Mouse (Mus musculus) thymus, adult 2 months (tissue): ENCODE measurements around the gene Zfp36l3. TPM values are rescaled to one million over a fixed set of nuclear protein-coding genes. Genes with fewer than 3 reads are reported as not detected.
"Not testable (repeated sequence)": the region's sequence is repeated elsewhere in the genome, so short reads cannot be mapped to it uniquely, and the experiment has no call there.

ENCODE experiments used
- DNase-seq: peaks from one replicate; pipeline ENCODE4 v3.0.0; 2021
- H3K27ac ChIP-seq: fragments of 200-500 bp; 2 replicates; pipeline ENCODE4 v1.5.1; 2012; ENCODE audit warnings: low read length, control low read depth; ENCODE audit not compliant: control insufficient read depth, insufficient read depth
- H3K27me3 ChIP-seq: fragments of 200-500 bp; 2 replicates; pipeline ENCODE4 v1.6.1; 2012; ENCODE audit warnings: mild to moderate bottlenecking, low read length, moderate library complexity, mixed read lengths; ENCODE audit not compliant: control insufficient read depth, insufficient read depth
- H3K36me3 ChIP-seq: fragments of 200-500 bp; 2 replicates; pipeline ENCODE4 v1.6.1; 2012; ENCODE audit warnings: mild to moderate bottlenecking, low read length, moderate library complexity; ENCODE audit not compliant: control insufficient read depth, insufficient read depth
- H3K4me1 ChIP-seq: fragments of 200-500 bp; replicated peaks from 2 replicates; pipeline ENCODE4 v1.6.1; 2012; ENCODE audit warnings: low read length; ENCODE audit not compliant: control insufficient read depth, insufficient read depth
- H3K4me3 ChIP-seq: fragments of 200-500 bp; 2 replicates; pipeline ENCODE4 v1.5.1; 2012; ENCODE audit warnings: mild to moderate bottlenecking, low read length, control low read depth, moderate library complexity; ENCODE audit not compliant: control insufficient read depth, insufficient read depth
- CTCF ChIP-seq: fragments of 200-500 bp; IDR thresholded peaks from 2 replicates; pipeline ENCODE4 v1.5.1; 2012; ENCODE audit warnings: mild to moderate bottlenecking, control low read depth, low read length, moderate library complexity, borderline replicate concordance; ENCODE audit not compliant: control insufficient read depth, poor library complexity, insufficient read depth; ENCODE audit errors: extremely low read depth
- POLR2A ChIP-seq: fragments of 200-500 bp; IDR thresholded peaks from 2 replicates; pipeline ENCODE4 v1.6.1; 2012; ENCODE audit warnings: mild to moderate bottlenecking, low read length, control low read depth, moderate library complexity; ENCODE audit not compliant: control insufficient read depth, poor library complexity, insufficient read depth; ENCODE audit errors: extremely low read depth
- WGBS: fragments of 180-500 bp; shearing (Covaris S2); methylation state at CpG from one replicate; pipeline ENCODE4 v1.1.7; 2018; 5-methylcytosine and 5-hydroxymethylcytosine counted together
- polyA plus RNA-seq: library from polyadenylated mRNA; depleted of rRNA; stranded (reverse); fragments of >200 nt; gene quantifications from 2 replicates; pipeline ENCODE4 v1.2.3, GENCODE M21; 2012; rRNA removed

Zfp36l3 gene
- 0.29 and 0.34 TPM in 2 replicates for polyA plus RNA-seq

- DNase-seq, result no peak
- Histone ChIP-seq H3K27ac (no peak within 1 kb of the TSS), H3K4me1 (no peaks in the 10 kb centered on the region), H3K36me3 (no peaks in the 10 kb centered on the region), H3K27me3 (no peaks in the 10 kb centered on the region), H3K4me3 (no peak within 1 kb of the TSS)
- TF ChIP-seq POLR2A (no peak), CTCF (no peak)
- 97% methylated on average over 12 of the region's 12 CpGs for WGBS
Measured at GRCm38 (mm10) chrX:53776276-53776675, at the start of gene Zfp36l3. Zfp36l3 (minus strand) TSS chrX:53776394.

GRCm38 (mm10) chrX:53799074-53799473, 22.9 kb upstream of the Zfp36l3 start:
- WGBS, result 39% methylated on average over 3 of the region's 3 CpGs
- H3K4me1 ChIP-seq, result no peaks in the 10 kb centered on the region
- H3K36me3 ChIP-seq, result no peaks in the 10 kb centered on the region
- TF ChIP-seq CTCF (no peak), POLR2A (no peak)
- no peak overlapping the region for H3K27ac ChIP-seq
- no peaks in the 10 kb centered on the region for H3K27me3 ChIP-seq
- DNase-seq, result no peak
- no peak overlapping the region for H3K4me3 ChIP-seq

GRCm38 (mm10) chrX:53797519-53797918, 21.3 kb upstream of the Zfp36l3 start, which contains the start of gene Xlr:
Xlr (minus strand) TSS chrX:53797706.
- not testable (repeated sequence) for H3K27me3 ChIP-seq, H3K4me1 ChIP-seq, H3K36me3 ChIP-seq, DNase-seq, H3K4me3 ChIP-seq, H3K27ac ChIP-seq
- WGBS, result 78% methylated on average over 11 of the region's 11 CpGs

- no peak for TF ChIP-seq CTCF
- TF ChIP-seq POLR2A, result no peak
- no peak within 1 kb of the TSS for H3K4me3 ChIP-seq
- 95% methylated on average over 16 of the region's 16 CpGs for WGBS
Measured at GRCm38 (mm10) chrX:53757736-53758135, 18.5 kb downstream of the Zfp36l3 start, which contains the start of gene 1700013H16Rik. 1700013H16Rik (minus strand) TSS chrX:53757831.

GRCm38 (mm10) chrX:53752851-53753250, 23.3 kb downstream of the Zfp36l3 start:
- no peak for TF ChIP-seq CTCF
- no peak for TF ChIP-seq POLR2A
- 85% methylated on average over 1 of the region's 1 CpGs for WGBS
- H3K27ac ChIP-seq, result no peak overlapping the region

More at GRCm38 (mm10) chrX:53757736-53758135, 18.5 kb downstream of the Zfp36l3 start, which contains the start of gene 1700013H16Rik:
- Histone ChIP-seq H3K4me1 (no peaks in the 10 kb centered on the region), H3K27me3 (no peaks in the 10 kb centered on the region), H3K27ac (no peak within 1 kb of the TSS), H3K36me3 (no peaks in the 10 kb centered on the region)
- no peak for DNase-seq

GRCm38 (mm10) chrX:53728967-53729366, 47.2 kb downstream of the Zfp36l3 start:
- DNase-seq, result no peak
- TF ChIP-seq CTCF (no peak), POLR2A (no peak)
- WGBS, result 92% methylated on average over 2 of the region's 2 CpGs

More at GRCm38 (mm10) chrX:53752851-53753250, 23.3 kb downstream of the Zfp36l3 start:
- Histone ChIP-seq H3K4me3 (no peak overlapping the region), H3K36me3 (no peaks in the 10 kb centered on the region), H3K27me3 (no peaks in the 10 kb centered on the region), H3K4me1 (no peaks in the 10 kb centered on the region)
- no peak for DNase-seq

GRCm38 (mm10) chrX:53724596-53724995, 51.6 kb downstream of the Zfp36l3 start, which contains the start of gene 4930502E18Rik:
4930502E18Rik (plus strand) TSS chrX:53724826.
- no peak for TF ChIP-seq POLR2A
- TF ChIP-seq CTCF, result no peak
- no peaks in the 10 kb centered on the region for H3K36me3 ChIP-seq
- H3K27me3 ChIP-seq, result no peaks in the 10 kb centered on the region
- DNase-seq, result no peak
- H3K4me1 ChIP-seq, result no peaks in the 10 kb centered on the region
- 85% methylated on average over 11 of the region's 11 CpGs for WGBS
- no peak within 1 kb of the TSS for H3K27ac ChIP-seq
- H3K4me3 ChIP-seq, result no peak within 1 kb of the TSS

More at GRCm38 (mm10) chrX:53728967-53729366, 47.2 kb downstream of the Zfp36l3 start:
- Histone ChIP-seq H3K36me3 (no peaks in the 10 kb centered on the region), H3K27ac (no peak overlapping the region), H3K4me3 (no peak overlapping the region), H3K4me1 (no peaks in the 10 kb centered on the region), H3K27me3 (no peaks in the 10 kb centered on the region)

Other genes starting within 250 kb of the Zfp36l3 start
- 14.9 and 16.3 TPM in 2 replicates for gene Rtl8c, start 168.4 kb downstream of the Zfp36l3 start, polyA plus RNA-seq
- gene Gm14597, start 167.4 kb downstream of the Zfp36l3 start, polyA plus RNA-seq, result not detected in 2 replicates
- gene Rtl8a, start 132.7 kb downstream of the Zfp36l3 start, polyA plus RNA-seq, result 88.5 and 113 TPM in 2 replicates
- 103 and 115 TPM in 2 replicates for gene Rtl8b, start 106.0 kb downstream of the Zfp36l3 start, polyA plus RNA-seq
- not detected in 2 replicates for gene 4930502E18Rik, start 51.6 kb downstream of the Zfp36l3 start, polyA plus RNA-seq
- gene 1700013H16Rik, start 18.6 kb downstream of the Zfp36l3 start, polyA plus RNA-seq, result not detected in 2 replicates
- gene Xlr, start 21.3 kb upstream of the Zfp36l3 start, polyA plus RNA-seq, result 0.17 and 0.31 TPM in 2 replicates